Mouse (Mus musculus): ENCODE measurements at regions not wholly inside any gene's neighbourhood (a gene's known extent, or its start where the extent isn't known, plus 50 kb on each side); places are given as distances from the start of the nearest gene placed in this dataset.

DNA sequence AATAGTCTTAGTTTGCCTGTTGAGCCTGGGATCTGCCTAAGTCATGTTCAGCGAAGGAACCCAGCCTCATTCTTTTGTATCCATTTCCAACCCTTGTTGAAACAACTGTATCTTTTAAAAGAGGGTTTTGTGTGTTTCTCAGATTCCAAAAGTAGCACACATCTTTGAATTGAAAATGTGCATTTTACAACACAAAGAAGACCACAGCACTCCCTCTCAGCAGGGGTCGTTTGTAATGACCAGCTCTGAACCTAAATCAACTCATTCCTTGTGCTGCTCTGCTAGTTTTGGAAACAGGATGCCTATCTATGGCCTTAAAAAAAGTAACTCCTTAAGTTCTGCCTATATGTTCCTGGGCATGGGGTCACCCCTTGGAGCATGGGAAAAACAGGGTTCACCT lies 58.8 kb upstream of the Otos start:
- no peak for ATAC-seq (ENCODE audit: low FRiP score, low TSS enrichment)
- WGBS = 67% methylated on average over 2 of the region's 2 CpGs
- Histone ChIP-seq H3K27me3 (ENCODE audit: control insufficient read depth, insufficient read depth, low read length) (no peaks in the 10 kb centered on the region), H3K9ac (ENCODE audit: low read depth, low read length) (no peak overlapping the region), H3K9me3 (ENCODE audit: control insufficient read depth, low read length) (no peaks in the 10 kb centered on the region), H3K4me1 (ENCODE audit: control insufficient read depth, insufficient read depth, low read length) (no peaks in the 10 kb centered on the region), H3K4me2 (replicated peaks; ENCODE audit: low read depth, low read length) (no peak overlapping the region), H3K27ac (ENCODE audit: low read depth, low read length) (no peak overlapping the region), H3K4me3 (ENCODE audit: low read length) (no peak overlapping the region), H3K36me3 (ENCODE audit: control insufficient read depth, insufficient read depth, low read length) (no peaks in the 10 kb centered on the region)

DNA sequence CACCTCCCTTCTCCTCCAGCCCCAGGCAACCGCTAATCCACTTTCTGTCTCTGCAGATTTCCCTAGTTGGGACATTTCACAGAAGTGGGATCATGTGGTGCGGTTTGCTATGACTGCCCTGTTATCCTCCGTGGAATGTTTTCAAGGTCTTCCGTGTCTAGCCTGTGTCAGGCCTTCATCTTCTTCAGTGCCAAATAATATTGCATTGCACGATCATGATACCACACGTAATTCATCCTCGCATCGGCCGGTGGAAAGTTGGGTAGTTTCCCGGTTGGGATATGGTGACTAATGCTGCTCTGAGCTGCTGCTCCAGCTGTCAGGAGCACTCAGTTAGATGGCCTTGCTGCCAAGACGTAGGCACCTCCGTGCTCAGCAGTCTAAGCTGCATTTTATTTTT lies 55.3 kb upstream of the Otos start:
- no peak overlapping the region for H3K27ac ChIP-seq (ENCODE audit: low read depth, low read length)
- H3K4me1 ChIP-seq (ENCODE audit: control insufficient read depth, insufficient read depth, low read length) = peaks cover 8% of the 10 kb centered on the region; the same call in 1 of the 2 replicates
- no peak overlapping the region for H3K4me2 ChIP-seq (replicated peaks; ENCODE audit: low read depth, low read length)
- no peaks in the 10 kb centered on the region for H3K36me3 ChIP-seq (ENCODE audit: control insufficient read depth, insufficient read depth, low read length)
- no peaks in the 10 kb centered on the region for H3K27me3 ChIP-seq (ENCODE audit: control insufficient read depth, insufficient read depth, low read length)
- H3K9me3 ChIP-seq (ENCODE audit: control insufficient read depth, low read length) = no peaks in the 10 kb centered on the region
- no peak overlapping the region for H3K9ac ChIP-seq (ENCODE audit: low read depth, low read length)
- 79% methylated on average over 12 of the region's 12 CpGs for WGBS
- ATAC-seq (ENCODE audit: low FRiP score, low TSS enrichment) = no peak; the same call in 1 of the 2 replicates
- H3K4me3 ChIP-seq (ENCODE audit: low read length) = no peak overlapping the region

DNA sequence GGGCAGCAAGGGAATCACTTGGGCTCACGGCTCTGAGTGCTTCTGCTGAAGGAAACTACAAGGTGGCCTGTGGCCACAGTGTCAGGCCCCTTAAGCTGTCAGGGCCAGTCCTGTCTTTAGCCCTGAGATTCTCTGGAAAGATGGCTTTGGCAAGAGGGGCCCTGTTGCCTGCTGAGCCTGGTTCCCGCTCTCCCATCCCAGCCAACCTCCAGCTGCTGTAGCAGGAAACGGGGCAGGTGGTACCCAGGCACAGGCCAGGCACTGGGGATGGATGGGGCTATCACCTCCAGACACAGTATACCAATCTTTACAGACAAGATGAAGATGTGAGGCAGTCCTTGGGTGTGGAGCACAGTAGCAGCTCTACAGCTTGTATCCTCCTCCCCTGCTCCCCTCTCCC lies 54.6 kb upstream of the Otos start:
- no peaks in the 10 kb centered on the region for H3K9me3 ChIP-seq (ENCODE audit: control insufficient read depth, low read length)
- no peak for ATAC-seq (ENCODE audit: low FRiP score, low TSS enrichment)
- H3K4me3 ChIP-seq (ENCODE audit: low read length) = no peak overlapping the region
- peaks cover 15% of the 10 kb centered on the region; the same call in 1 of the 2 replicates for H3K4me1 ChIP-seq (ENCODE audit: control insufficient read depth, insufficient read depth, low read length)
- H3K9ac ChIP-seq (ENCODE audit: low read depth, low read length) = no peak overlapping the region
- no peaks in the 10 kb centered on the region for H3K27me3 ChIP-seq (ENCODE audit: control insufficient read depth, insufficient read depth, low read length)
- WGBS = 78% methylated on average over 3 of the region's 3 CpGs
- H3K27ac ChIP-seq (ENCODE audit: low read depth, low read length) = no peak overlapping the region
- no peak overlapping the region for H3K4me2 ChIP-seq (replicated peaks; ENCODE audit: low read depth, low read length)
- no peaks in the 10 kb centered on the region for H3K36me3 ChIP-seq (ENCODE audit: control insufficient read depth, insufficient read depth, low read length)

DNA sequence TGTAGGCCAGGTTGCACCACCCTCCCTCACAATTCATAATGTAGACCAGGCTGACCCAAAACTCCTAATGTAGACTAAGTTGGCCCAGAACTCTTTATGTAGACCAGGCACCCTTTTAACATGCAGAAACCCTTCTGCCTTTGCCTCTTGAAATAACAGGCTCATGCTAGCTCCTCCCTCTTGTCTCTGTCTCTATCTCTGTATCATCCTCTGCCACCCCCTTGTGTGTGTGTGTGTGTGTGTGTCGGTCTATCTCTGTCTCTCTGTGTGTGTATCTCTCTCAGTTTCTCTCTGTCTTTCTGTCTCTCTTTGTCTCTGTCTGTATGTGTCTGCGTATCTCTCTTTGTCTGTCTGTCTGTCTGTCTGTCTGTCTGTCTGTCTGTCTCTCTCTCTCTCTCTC lies 51.5 kb upstream of the Otos start:
- no peak for ATAC-seq (ENCODE audit: low FRiP score, low TSS enrichment)
- no peak overlapping the region for H3K4me3 ChIP-seq (ENCODE audit: low read length)
- WGBS = 92% methylated on average over 2 of the region's 2 CpGs

DNA sequence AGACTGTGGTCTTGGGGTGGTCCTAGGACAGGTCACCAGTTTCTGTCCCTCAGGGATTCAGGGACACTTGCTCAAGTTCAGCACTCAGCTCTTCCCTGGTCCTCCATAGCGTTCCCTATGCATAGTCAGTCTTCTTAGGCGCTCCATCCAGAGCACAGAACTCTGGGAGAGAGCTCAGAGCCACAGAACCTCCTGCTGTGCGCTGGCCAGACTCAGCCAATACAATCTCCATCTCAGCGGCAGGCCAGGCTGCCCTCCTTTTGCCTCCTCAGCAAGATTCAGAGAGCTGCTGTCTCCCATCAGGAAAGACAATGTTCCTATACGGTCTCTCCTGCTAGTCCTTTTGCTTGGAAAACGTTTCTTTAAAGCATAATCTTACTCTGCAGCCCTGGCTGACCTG lies 51.1 kb upstream of the Otos start:
- Histone ChIP-seq H3K4me3 (ENCODE audit: low read length) (no peak overlapping the region), H3K4me2 (replicated peaks; ENCODE audit: low read depth, low read length) (no peak overlapping the region), H3K27ac (ENCODE audit: low read depth, low read length) (no peak overlapping the region), H3K27me3 (ENCODE audit: control insufficient read depth, insufficient read depth, low read length) (no peaks in the 10 kb centered on the region), H3K9ac (ENCODE audit: low read depth, low read length) (no peak overlapping the region), H3K9me3 (ENCODE audit: control insufficient read depth, low read length) (no peaks in the 10 kb centered on the region), H3K4me1 (ENCODE audit: control insufficient read depth, insufficient read depth, low read length) (peaks cover 18% of the 10 kb centered on the region; the same call in 1 of the 2 replicates), H3K36me3 (ENCODE audit: control insufficient read depth, insufficient read depth, low read length) (no peaks in the 10 kb centered on the region)
- 0 out of 2 replicates have a peak, but pooled peaks have one; percentile 1 for ATAC-seq (ENCODE audit: low FRiP score, low TSS enrichment)
- WGBS = 21% methylated on average over 6 of the region's 6 CpGs

More for the DNA sequence above, 51.5 kb upstream of the Otos start:
- Histone ChIP-seq H3K4me2 (replicated peaks; ENCODE audit: low read depth, low read length) (no peak overlapping the region), H3K27ac (ENCODE audit: low read depth, low read length) (no peak overlapping the region), H3K27me3 (ENCODE audit: control insufficient read depth, insufficient read depth, low read length) (no peaks in the 10 kb centered on the region), H3K9me3 (ENCODE audit: control insufficient read depth, low read length) (no peaks in the 10 kb centered on the region), H3K36me3 (ENCODE audit: control insufficient read depth, insufficient read depth, low read length) (no peaks in the 10 kb centered on the region), H3K4me1 (ENCODE audit: control insufficient read depth, insufficient read depth, low read length) (peaks cover 18% of the 10 kb centered on the region; the same call in 1 of the 2 replicates), H3K9ac (ENCODE audit: low read depth, low read length) (no peak overlapping the region)

DNA sequence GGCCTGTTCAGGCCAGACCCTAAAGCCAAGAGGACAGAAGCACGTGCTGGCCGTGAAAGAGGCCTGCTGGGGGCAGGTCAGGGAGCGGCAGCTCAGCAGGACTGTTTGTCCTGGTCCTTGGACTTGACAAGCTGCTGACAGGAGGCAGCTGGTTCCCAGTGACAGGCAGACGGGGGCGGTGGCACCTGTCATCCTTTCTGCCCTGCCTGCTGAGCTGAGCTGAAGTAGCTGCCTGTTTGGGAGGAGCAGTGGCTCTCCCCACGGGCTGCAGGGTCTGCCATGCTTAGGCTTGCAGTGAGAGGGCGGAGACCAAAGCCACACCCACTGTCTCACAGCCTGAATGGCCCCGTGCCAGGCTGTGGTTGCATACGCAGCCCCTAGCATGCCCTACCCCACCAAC lies 50.4 kb upstream of the Otos start:
- H3K4me3 ChIP-seq (ENCODE audit: low read length) = no peak overlapping the region
- ATAC-seq (ENCODE audit: low FRiP score, low TSS enrichment) = peak; percentile 86
- H3K9ac ChIP-seq (ENCODE audit: low read depth, low read length) = no peak overlapping the region; the same call in 1 of the 2 replicates
- peaks cover 18% of the 10 kb centered on the region; the same call in 1 of the 2 replicates for H3K4me1 ChIP-seq (ENCODE audit: control insufficient read depth, insufficient read depth, low read length)
- WGBS = 4% methylated on average over 9 of the region's 9 CpGs
- no peaks in the 10 kb centered on the region for H3K9me3 ChIP-seq (ENCODE audit: control insufficient read depth, low read length)
- no peak overlapping the region for H3K27ac ChIP-seq (ENCODE audit: low read depth, low read length)
- H3K4me2 ChIP-seq (replicated peaks; ENCODE audit: low read depth, low read length) = no peak overlapping the region
- no peaks in the 10 kb centered on the region for H3K36me3 ChIP-seq (ENCODE audit: control insufficient read depth, insufficient read depth, low read length)
- no peaks in the 10 kb centered on the region for H3K27me3 ChIP-seq (ENCODE audit: control insufficient read depth, insufficient read depth, low read length)

DNA sequence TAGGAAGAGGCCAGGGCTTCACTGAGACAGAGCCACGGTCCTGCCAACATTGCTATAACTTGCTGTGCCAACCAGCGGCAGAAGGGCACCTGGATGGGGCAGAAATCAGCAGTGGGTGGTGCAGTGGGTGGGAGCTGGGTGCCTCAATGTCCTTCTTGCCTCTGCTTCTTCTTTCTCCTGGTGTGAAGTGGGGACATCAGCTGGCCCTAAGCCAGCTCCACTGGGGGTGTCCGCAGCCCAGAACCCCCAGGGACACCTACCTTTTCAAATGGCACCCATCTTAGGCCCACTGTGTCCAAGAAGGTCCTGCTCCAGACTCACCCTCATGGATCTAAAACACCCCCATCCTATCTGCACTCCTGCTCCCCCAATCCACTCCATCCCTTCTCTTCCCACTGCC lies 49.9 kb upstream of the Otos start:
- H3K27me3 ChIP-seq (ENCODE audit: control insufficient read depth, insufficient read depth, low read length) = no peaks in the 10 kb centered on the region
- no peak overlapping the region; the same call in 1 of the 2 replicates for H3K9ac ChIP-seq (ENCODE audit: low read depth, low read length)
- no peaks in the 10 kb centered on the region for H3K36me3 ChIP-seq (ENCODE audit: control insufficient read depth, insufficient read depth, low read length)
- ATAC-seq (ENCODE audit: low FRiP score, low TSS enrichment) = 0 out of 2 replicates have a peak, but pooled peaks have one; percentile 2
- H3K27ac ChIP-seq (ENCODE audit: low read depth, low read length) = no peak overlapping the region
- H3K4me2 ChIP-seq (replicated peaks; ENCODE audit: low read depth, low read length) = no peak overlapping the region
- peaks cover 18% of the 10 kb centered on the region; the same call in 1 of the 2 replicates for H3K4me1 ChIP-seq (ENCODE audit: control insufficient read depth, insufficient read depth, low read length)
- no peaks in the 10 kb centered on the region for H3K9me3 ChIP-seq (ENCODE audit: control insufficient read depth, low read length)
- H3K4me3 ChIP-seq (ENCODE audit: low read length) = no peak overlapping the region
- 89% methylated on average over 3 of the region's 3 CpGs for WGBS
